Mouse (Mus musculus) forebrain, embryonic 10.5 days (tissue): ENCODE measurements around the gene Syngap1. TPM values are rescaled to one million over a fixed set of nuclear protein-coding genes. Genes with fewer than 3 reads are reported as not detected.
"Not testable (repeated sequence)": the region's sequence is repeated elsewhere in the genome, so short reads cannot be mapped to it uniquely, and the experiment has no call there.

ENCODE experiments used
- DNase-seq: peaks from one replicate; pipeline ENCODE4 v3.0.0-alpha.2; 2017; ENCODE audit warnings: low spot score; ENCODE audit errors: extremely low spot score
- H3K27ac ChIP-seq: fragments of 300-500 bp; sonication (generic); 2 replicates; pipeline ENCODE4 v1.5.1; 2016; ENCODE audit warnings: mild to moderate bottlenecking
- H3K27me3 ChIP-seq: fragments of 300-500 bp; sonication (generic); 2 replicates; pipeline ENCODE4 v1.6.1; 2016; ENCODE audit warnings: mild to moderate bottlenecking; ENCODE audit not compliant: poor library complexity, severe bottlenecking
- H3K36me3 ChIP-seq: fragments of 300-500 bp; sonication (generic); replicated peaks from 2 replicates; pipeline ENCODE4 v1.6.1; 2016; ENCODE audit warnings: mild to moderate bottlenecking, moderate library complexity
- H3K4me1 ChIP-seq: fragments of 300-500 bp; sonication (generic); 2 replicates; pipeline ENCODE4 v1.6.1; 2016
- H3K4me3 ChIP-seq: fragments of 300-500 bp; sonication (generic); 2 replicates; pipeline ENCODE4 v1.5.1; 2016; ENCODE audit warnings: mild to moderate bottlenecking, moderate library complexity
- H3K9me3 ChIP-seq: fragments of 300-500 bp; sonication (generic); 2 replicates; pipeline ENCODE4 v1.6.1; 2016; ENCODE audit warnings: mild to moderate bottlenecking, moderate library complexity
- WGBS: fragments of 180-500 bp; shearing (Covaris S2); methylation state at CpG from one replicate; pipeline ENCODE4 v1.1.7; 2016; 5-methylcytosine and 5-hydroxymethylcytosine counted together
- polyA plus RNA-seq: library from polyadenylated mRNA; unstranded; fragments of >200 nt; fragmentation: Nextera tagmentation; extraction: Ambion mirVana; gene quantifications from 2 replicates; pipeline ENCODE4 v1.2.1, GENCODE M21; 2016

Syngap1 gene
- polyA plus RNA-seq, 1 experiment from 2014 or later: 1.5 TPM

DNA sequence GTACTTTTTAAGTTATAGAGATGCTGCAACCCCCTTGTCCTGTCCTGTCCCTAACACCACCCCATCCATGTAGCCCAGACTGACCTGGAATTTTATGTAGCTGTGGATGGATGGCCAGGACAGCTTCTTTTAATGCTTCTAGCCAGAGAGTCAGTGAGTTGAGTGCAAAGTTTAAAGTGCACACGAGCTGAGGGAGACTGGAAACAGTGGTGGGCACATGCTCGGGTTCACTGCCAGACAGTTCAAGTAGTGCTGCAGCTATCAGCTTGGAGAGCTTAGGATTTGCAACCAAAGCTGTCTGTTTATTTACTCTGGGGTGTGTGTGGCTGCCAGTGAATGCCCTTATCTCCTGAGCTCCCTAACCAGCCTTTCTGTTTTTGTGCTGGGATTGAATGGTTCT lies 21.5 kb upstream of the Syngap1 start:
- DNase-seq, H3K27me3 ChIP-seq, H3K4me3 ChIP-seq, H3K27ac ChIP-seq, H3K9me3 ChIP-seq: not testable (repeated sequence)
- WGBS: 89% methylated on average over 2 of the region's 2 CpGs
- Histone ChIP-seq H3K36me3 (peaks cover 45% of the 10 kb centered on the region), H3K4me1 (peaks cover 12% of the 10 kb centered on the region)

GRCm38 (mm10) chr17:26922368-26922767 lies 18.7 kb upstream of the Syngap1 start:
- not testable (repeated sequence) for H3K9me3 ChIP-seq, H3K27me3 ChIP-seq, H3K27ac ChIP-seq, DNase-seq, H3K4me3 ChIP-seq
- Histone ChIP-seq H3K4me1 (peaks cover 12% of the 10 kb centered on the region), H3K36me3 (peaks cover 73% of the 10 kb centered on the region)
- WGBS: 98% methylated on average over 6 of the region's 6 CpGs

DNA sequence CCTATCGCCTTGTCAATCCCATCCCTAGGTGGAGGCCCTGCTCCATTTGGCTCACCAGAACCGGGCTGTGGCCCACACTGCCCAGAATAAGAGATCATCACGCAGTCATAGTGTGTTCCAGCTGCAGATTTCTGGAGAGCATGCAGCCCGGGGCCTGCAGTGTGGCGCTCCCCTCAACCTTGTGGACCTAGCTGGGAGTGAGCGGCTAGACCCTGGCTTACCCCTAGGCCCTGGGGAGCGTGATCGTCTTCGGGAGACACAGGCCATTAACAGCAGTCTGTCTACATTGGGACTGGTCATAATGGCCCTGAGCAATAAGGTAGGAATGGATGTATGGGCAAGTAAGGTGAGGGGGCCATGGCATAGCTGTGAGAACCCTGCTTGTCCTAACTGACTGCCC lies 15.6 kb upstream of the Syngap1 start:
- DNase-seq, H3K4me1 ChIP-seq, H3K4me3 ChIP-seq, H3K9me3 ChIP-seq, H3K27me3 ChIP-seq, H3K27ac ChIP-seq: not testable (repeated sequence)
- WGBS: 95% methylated on average over 9 of the region's 9 CpGs
- H3K36me3 ChIP-seq: peaks cover 93% of the 10 kb centered on the region

DNA sequence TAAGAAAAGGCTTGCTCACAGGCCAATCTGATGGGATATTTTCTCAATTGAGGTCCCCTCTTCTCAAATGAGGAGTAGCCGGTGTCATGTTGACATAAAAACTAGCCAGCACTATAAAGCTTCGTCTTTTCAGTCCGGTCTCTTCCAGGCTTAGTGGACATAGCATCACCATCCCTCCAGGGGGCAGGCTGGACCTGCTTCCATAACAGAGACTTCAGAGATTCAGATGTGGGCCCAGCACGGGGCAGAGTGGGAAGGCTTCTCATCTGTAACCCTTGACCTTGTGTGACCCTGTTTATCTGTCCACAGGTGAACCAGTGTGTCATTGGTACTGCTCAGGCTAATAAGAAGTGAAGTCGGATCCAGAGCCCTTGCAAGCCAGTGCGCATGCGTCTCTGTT lies 9.3 kb upstream of the Syngap1 start:
- not testable (repeated sequence) for DNase-seq, H3K27ac ChIP-seq, H3K27me3 ChIP-seq, H3K9me3 ChIP-seq, H3K4me3 ChIP-seq
- H3K4me1 ChIP-seq: peaks cover 20% of the 10 kb centered on the region
- H3K36me3 ChIP-seq: peaks cover 83% of the 10 kb centered on the region
- WGBS: 72% methylated on average over 7 of the region's 7 CpGs

DNA sequence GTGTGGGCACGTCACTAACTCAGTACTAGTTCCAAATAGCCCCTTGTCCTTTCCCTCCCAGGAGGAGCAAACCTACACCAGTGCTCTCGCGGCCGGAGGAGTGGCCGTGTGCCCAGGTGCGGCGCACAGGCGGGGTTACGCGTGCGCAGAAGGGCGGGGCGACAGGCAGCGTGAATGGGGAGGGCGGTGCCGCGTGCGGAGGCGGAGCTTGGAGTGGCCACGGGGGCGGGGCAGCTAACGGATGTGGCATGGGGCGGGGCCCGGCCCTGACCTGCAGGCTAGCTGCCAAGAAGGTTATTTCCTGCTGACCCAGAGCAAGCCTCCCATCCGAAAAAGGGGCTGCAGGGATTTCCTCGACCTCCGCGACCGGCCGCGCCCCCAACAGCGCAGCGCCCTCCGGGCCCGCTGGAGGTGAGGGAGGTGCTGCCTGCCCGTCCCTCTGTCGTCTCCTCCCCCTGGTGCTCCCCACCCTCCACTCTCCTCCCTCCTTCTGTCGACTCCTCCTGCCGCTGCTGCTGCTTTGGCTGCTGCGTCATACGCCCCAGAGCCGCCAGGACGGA lies 8.1 kb upstream of the Syngap1 start, which contains the start of gene Phf1:
Phf1 (plus strand) TSS at position 214 of the 560 bp plus-strand sequence.
- H3K27me3 ChIP-seq: no peaks in the 10 kb centered on the region
- H3K27ac ChIP-seq: peak within 1 kb of the TSS; percentile 87
- H3K4me1 ChIP-seq: peaks cover 30% of the 10 kb centered on the region
- DNase-seq: peak; percentile 93
- peak within 1 kb of the TSS; percentile 67 for H3K4me3 ChIP-seq
- WGBS: 0% methylated on average over 34 of the region's 43 CpGs
- peaks cover 83% of the 10 kb centered on the region for H3K36me3 ChIP-seq
- no peaks in the 10 kb centered on the region for H3K9me3 ChIP-seq

- DNase-seq: no peak
- Histone ChIP-seq H3K27ac (peak overlapping the region; percentile 87), H3K9me3 (no peaks in the 10 kb centered on the region), H3K27me3 (no peaks in the 10 kb centered on the region), H3K4me1 (peaks cover 35% of the 10 kb centered on the region), H3K36me3 (peaks cover 79% of the 10 kb centered on the region), H3K4me3 (peak overlapping the region; percentile 67)
- WGBS: 10% methylated on average over 13 of the region's 13 CpGs
Observed at GRCm38 (mm10) chr17:26933419-26933818, 7.6 kb upstream of the Syngap1 start.

- Histone ChIP-seq H3K4me1 (peaks cover 41% of the 10 kb centered on the region), H3K4me3 (peak overlapping the region; percentile 67), H3K36me3 (peaks cover 72% of the 10 kb centered on the region), H3K9me3 (no peaks in the 10 kb centered on the region), H3K27me3 (no peaks in the 10 kb centered on the region), H3K27ac (0 out of 2 replicates have a peak overlapping the region, but pooled peaks have one; percentile 87)
- 83% methylated on average over 16 of the region's 16 CpGs for WGBS
- no peak for DNase-seq
Observed at GRCm38 (mm10) chr17:26933885-26934827, 6.9 kb upstream of the Syngap1 start.

GRCm38 (mm10) chr17:26935027-26935426 lies 6.0 kb upstream of the Syngap1 start:
- no peaks in the 10 kb centered on the region for H3K27me3 ChIP-seq
- 91% methylated on average over 9 of the region's 9 CpGs for WGBS
- H3K27ac ChIP-seq: no peak overlapping the region
- H3K4me3 ChIP-seq: no peak overlapping the region
- no peaks in the 10 kb centered on the region for H3K9me3 ChIP-seq
- H3K36me3 ChIP-seq: peaks cover 63% of the 10 kb centered on the region
- H3K4me1 ChIP-seq: peaks cover 45% of the 10 kb centered on the region
- no peak for DNase-seq

GRCm38 (mm10) chr17:26936453-26936852 lies 4.6 kb upstream of the Syngap1 start:
- H3K4me1 ChIP-seq: peaks cover 59% of the 10 kb centered on the region
- peaks cover 49% of the 10 kb centered on the region for H3K36me3 ChIP-seq
- no peak overlapping the region for H3K4me3 ChIP-seq
- no peak for DNase-seq
- H3K27me3 ChIP-seq: no peaks in the 10 kb centered on the region
- H3K9me3 ChIP-seq: no peaks in the 10 kb centered on the region
- no peak overlapping the region for H3K27ac ChIP-seq
- 86% methylated on average over 12 of the region's 12 CpGs for WGBS

DNA sequence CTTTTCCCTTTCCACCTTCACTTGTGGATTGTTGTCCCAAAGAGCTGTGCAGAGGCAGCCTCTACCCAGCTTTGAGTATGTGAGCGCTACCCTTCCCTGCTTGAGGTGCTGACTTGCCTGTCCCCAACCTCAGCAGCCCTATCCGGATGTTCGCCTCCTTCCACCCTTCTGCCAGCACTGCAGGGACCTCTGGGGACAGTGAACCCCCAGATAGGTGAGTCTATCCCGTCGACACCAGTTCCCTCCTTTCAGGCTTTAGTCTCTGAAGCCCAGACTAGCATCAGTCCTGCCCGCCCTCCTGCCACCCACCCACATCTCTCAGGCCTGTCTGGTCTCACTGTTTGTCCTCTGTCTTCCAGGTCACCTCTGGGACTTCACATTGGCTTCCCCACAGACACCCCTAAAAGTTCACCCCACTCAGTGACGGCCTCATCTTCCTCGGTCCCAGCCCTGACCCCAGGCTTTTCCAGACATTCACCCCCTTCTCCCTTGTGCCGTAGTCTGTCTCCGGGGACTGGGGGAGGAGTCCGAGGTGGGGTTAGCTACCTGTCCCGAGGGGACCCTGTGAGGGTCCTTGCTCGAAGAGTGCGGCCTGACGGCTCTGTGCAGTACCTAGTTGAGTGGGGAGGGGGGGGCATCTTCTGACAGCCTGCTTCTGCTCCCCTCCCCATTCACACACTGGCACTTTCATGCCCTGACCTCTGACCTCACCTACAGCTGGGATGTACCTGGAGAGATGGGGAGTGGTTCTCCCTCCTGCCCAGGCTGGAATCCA lies 3.9 kb upstream of the Syngap1 start:
- no peak overlapping the region for H3K27ac ChIP-seq
- 91% methylated on average over 15 of the region's 15 CpGs for WGBS
- no peaks in the 10 kb centered on the region for H3K27me3 ChIP-seq
- no peaks in the 10 kb centered on the region for H3K9me3 ChIP-seq
- peaks cover 43% of the 10 kb centered on the region for H3K36me3 ChIP-seq
- peaks cover 66% of the 10 kb centered on the region for H3K4me1 ChIP-seq
- DNase-seq: no peak
- H3K4me3 ChIP-seq: peak overlapping the region; percentile 84; the same call in 1 of the 2 replicates

DNA sequence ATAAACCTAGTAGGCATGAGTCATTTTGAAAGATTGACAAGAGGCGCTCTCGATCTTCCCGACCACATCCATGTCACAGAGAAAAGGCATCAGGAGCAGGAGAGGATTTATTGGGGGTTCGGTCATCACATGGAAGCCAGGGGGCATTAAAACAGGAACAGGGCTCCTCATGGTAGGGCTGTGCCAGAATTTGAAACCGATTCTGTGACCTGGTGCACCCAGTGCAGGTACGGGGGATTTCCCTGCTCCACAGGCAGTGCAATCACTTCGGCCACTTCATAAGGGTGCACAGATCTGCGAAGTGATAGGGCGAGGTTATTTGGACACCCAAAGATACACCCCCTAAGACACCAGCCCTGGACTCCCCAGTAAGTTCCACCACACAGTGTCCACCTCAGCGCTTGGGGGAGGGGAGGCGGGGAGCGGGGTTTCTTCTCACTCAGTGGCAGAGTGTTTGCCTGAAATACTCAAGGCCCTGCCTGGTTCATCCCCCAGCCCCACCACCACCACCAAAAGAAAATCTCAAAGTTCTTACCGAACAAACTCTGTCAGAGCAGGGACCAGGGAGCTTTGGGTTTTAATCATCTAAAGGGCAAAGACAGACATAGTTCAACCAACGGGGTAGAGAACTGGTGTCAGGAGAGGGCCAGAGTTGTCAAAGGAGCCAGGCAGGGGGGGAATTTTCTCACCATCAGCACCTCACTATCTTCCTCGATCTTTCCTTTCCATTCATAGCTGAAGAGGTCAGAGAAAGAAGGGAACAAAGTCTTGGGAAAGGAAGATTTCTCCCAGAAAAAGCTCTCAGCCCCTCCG lies 3.0 kb upstream of the Syngap1 start:
- H3K27me3 ChIP-seq: no peaks in the 10 kb centered on the region
- H3K9me3 ChIP-seq: no peaks in the 10 kb centered on the region
- H3K36me3 ChIP-seq: peaks cover 42% of the 10 kb centered on the region
- H3K4me3 ChIP-seq: peak overlapping the region; percentile 84
- peaks cover 66% of the 10 kb centered on the region for H3K4me1 ChIP-seq
- DNase-seq: no peak
- 63% methylated on average over 16 of the region's 16 CpGs for WGBS
- peak overlapping the region; percentile 96 for H3K27ac ChIP-seq

- no peaks in the 10 kb centered on the region for H3K27me3 ChIP-seq
- peak; percentile 39 for DNase-seq
- peak overlapping the region; percentile 84 for H3K4me3 ChIP-seq
- H3K4me1 ChIP-seq: peaks cover 60% of the 10 kb centered on the region
- H3K36me3 ChIP-seq: peaks cover 42% of the 10 kb centered on the region
- peak overlapping the region; percentile 96 for H3K27ac ChIP-seq
- H3K9me3 ChIP-seq: no peaks in the 10 kb centered on the region
- under 1% methylated on average over 22 of the region's 22 CpGs for WGBS
Observed at GRCm38 (mm10) chr17:26938731-26939130, 2.3 kb upstream of the Syngap1 start.
